Mouse (Mus musculus): ENCODE measurements at regions not wholly inside any gene's neighbourhood (a gene's known extent, or its start where the extent isn't known, plus 50 kb on each side); places are given as distances from the start of the nearest gene placed in this dataset.

- TF ChIP-seq CTCF (IDR thresholded peaks at IDR 0.05; ENCODE audit: insufficient read depth, low read length) (no peak), POLR2A (IDR thresholded peaks at IDR 0.05; ENCODE audit: borderline replicate concordance, extremely low read depth, low read depth, low read length) (no peak)
These were observed 51.9 kb upstream of the Sesn3 start for GRCm38 (mm10) chr9:14222936-14223335.
